Comparison of ENCODE assay signal across 8 mouse cellular contexts in genomic region chr7:25710519-25711130, GRCm38 (mm10). TPM values are rescaled to one million over a fixed set of nuclear protein-coding genes. Genes with fewer than 3 reads are reported as not detected.
DNase-seq lines count a peak whose midpoint lies in the region; ATAC-seq and TF ChIP-seq lines count a peak whose summit lies in the region.

No protein-coding gene starts in this region.

- H3K9me3 ChIP-seq in kidney, postnatal 0 days (replicated peaks; ENCODE audit: low read length) = no peaks in the 10 kb centered on the region
- H3K9me3 ChIP-seq in MEL (replicated peaks; ENCODE audit: insufficient read depth, low read length) = no peaks in the 10 kb centered on the region
- no peaks in the 10 kb centered on the region for H3K9me3 ChIP-seq in forebrain, embryonic 14.5 days (replicated peaks; ENCODE audit: control insufficient read depth, low read length)
- H3K9me3 ChIP-seq in neural tube, embryonic 14.5 days (ENCODE audit: control insufficient read depth, low read length) = no peaks in the 10 kb centered on the region

- 0 out of 2 replicates have a peak, but pooled peaks have one; percentile 6 for ATAC-seq in kidney, postnatal 0 days (replicated peaks; ENCODE audit: low FRiP score, low read depth)
- ATAC-seq in forebrain, embryonic 14.5 days = peak; percentile 40
- peak; percentile 49 for ATAC-seq in neural tube, embryonic 14.5 days (ENCODE audit: low read depth)

- TF ChIP-seq EP300 in MEL (IDR thresholded peaks at IDR 0.05; ENCODE audit: low read depth in 1 of 2, low read length in 2 of 2) = no peak

- no peaks in the 10 kb centered on the region for H3K79me2 ChIP-seq in MEL (ENCODE audit: control insufficient read depth, insufficient read depth, low read length, poor library complexity)

- no peak for TF ChIP-seq POLR2A in kidney, adult 2 months (IDR thresholded peaks at IDR 0.05; ENCODE audit: low read depth, low read length)
- TF ChIP-seq POLR2A in MEL (IDR thresholded peaks at IDR 0.05; ENCODE audit: control insufficient read depth in 1 of 2, insufficient read depth in 1 of 2, low read depth in 1 of 2, low read length in 2 of 2, poor library complexity in 1 of 2) = 0 out of 4 replicates have a peak, but pooled peaks of 1 of the 2 experiments have one; percentile 31

- DNase-seq in kidney, postnatal 0 days (ENCODE audit: low spot score) = no peak
- no peak for DNase-seq in kidney, adult 2 months
- DNase-seq in MEL (ENCODE audit: low read depth, low spot score) (peak; percentile 28), adipocyte (ENCODE audit: low spot score) (no peak)
- no peak for DNase-seq in forebrain, embryonic 14.5 days (ENCODE audit: low spot score)
- DNase-seq in left cerebral cortex, postnatal 25 days (ENCODE audit: low spot score in 2 of 2) = peak; percentile 60 to 81
- DNase-seq in layer of hippocampus, postnatal 36 days = no peak

- no peak for TF ChIP-seq RAD21 in MEL (IDR thresholded peaks at IDR 0.05; ENCODE audit: low read depth, low read length)

- no peak overlapping the region for H3K27ac ChIP-seq in kidney, postnatal 0 days
- no peak overlapping the region for H3K27ac ChIP-seq in kidney, adult 2 months (ENCODE audit: insufficient read depth, low read depth, low read length)
- H3K27ac ChIP-seq in MEL (ENCODE audit: control insufficient read depth, low read depth, low read length) = no peak overlapping the region
- H3K27ac ChIP-seq in forebrain, embryonic 14.5 days (ENCODE audit: low read depth, low read length) = no peak overlapping the region
- H3K27ac ChIP-seq in neural tube, embryonic 14.5 days (ENCODE audit: low read depth, low read length) = peak overlapping the region; percentile 28; the same call in 1 of the 2 replicates

- no peak for TF ChIP-seq CTCF in kidney, postnatal 0 days (IDR thresholded peaks at IDR 0.05; ENCODE audit: low read depth)
- no peak for TF ChIP-seq CTCF in kidney, adult 2 months (conservative IDR thresholded peaks at IDR 0.05; ENCODE audit: insufficient read depth, insufficient read length, low read depth, low read length)
- TF ChIP-seq CTCF in MEL (IDR thresholded peaks at IDR 0.05 in 2 of 3, conservative IDR thresholded peaks at IDR 0.05 in 1 of 3; ENCODE audit: control insufficient read depth in 1 of 3, insufficient read depth in 1 of 3, low read depth in 2 of 3, low read length in 3 of 3, poor library complexity in 1 of 3, severe bottlenecking in 1 of 3) = no peak

- peaks cover 39% of the 10 kb centered on the region for H3K36me3 ChIP-seq in kidney, postnatal 0 days (ENCODE audit: insufficient read depth, low read length)
- no peaks in the 10 kb centered on the region; the same call in 1 of the 2 replicates for H3K36me3 ChIP-seq in kidney, adult 2 months (ENCODE audit: control insufficient read depth, insufficient read depth, low read length)
- H3K36me3 ChIP-seq in MEL (ENCODE audit: control insufficient read depth in 1 of 2, insufficient read depth in 2 of 2, low read length in 2 of 2) = peaks cover 0 to 3% of the 10 kb centered on the region in 2 experiments; a peak in 3 of 4 replicates
- H3K36me3 ChIP-seq in forebrain, embryonic 14.5 days (ENCODE audit: control insufficient read depth, insufficient read depth, low read length) = peaks cover 37% of the 10 kb centered on the region
- peaks cover 26% of the 10 kb centered on the region; the same call in 1 of the 2 replicates for H3K36me3 ChIP-seq in neural tube, embryonic 14.5 days (ENCODE audit: control insufficient read depth, insufficient read depth, low read length)

- H3K4me1 ChIP-seq in kidney, postnatal 0 days (replicated peaks; ENCODE audit: insufficient read depth, low read length) = peaks cover 19% of the 10 kb centered on the region
- 0 out of 2 replicates have a peak, but pooled peaks cover 3% of the 10 kb centered on the region for H3K4me1 ChIP-seq in kidney, adult 2 months (ENCODE audit: control insufficient read depth, insufficient read depth, low read length)
- peaks cover 0 to 5% of the 10 kb centered on the region in 2 experiments; a peak in 1 of 4 replicates for H3K4me1 ChIP-seq in MEL (ENCODE audit: control insufficient read depth in 1 of 2, insufficient read depth in 2 of 2, low read length in 2 of 2)
- 0 out of 2 replicates have a peak, but pooled peaks cover 3% of the 10 kb centered on the region for H3K4me1 ChIP-seq in forebrain, embryonic 14.5 days (ENCODE audit: control insufficient read depth, insufficient read depth, low read length)
- peaks cover 15% of the 10 kb centered on the region; the same call in 1 of the 2 replicates for H3K4me1 ChIP-seq in neural tube, embryonic 14.5 days (ENCODE audit: control insufficient read depth, insufficient read depth, low read length)

- intact Hi-C loops in left cerebral cortex, postnatal 25 days (cut with DNase I) = loop anchor here (2.0 kb wide), 1 partner anchor 30 kb away; the partner anchor contains the start of gene B9d2

- WGBS in kidney, postnatal 0 days = 8% methylated on average over 7 of the region's 7 CpGs
- WGBS in kidney, adult 2 months = 13% methylated on average over 7 of the region's 7 CpGs
- WGBS in forebrain, embryonic 14.5 days = 9% methylated on average over 7 of the region's 7 CpGs
- 19% methylated on average over 6 of the region's 7 CpGs for WGBS in neural tube, embryonic 14.5 days

- peak overlapping the region; percentile 3; the same call in 1 of the 2 replicates for H3K4me2 ChIP-seq in kidney, postnatal 0 days (ENCODE audit: low read length)
- no peak overlapping the region for H3K4me2 ChIP-seq in forebrain, embryonic 14.5 days (ENCODE audit: low read length)
- H3K4me2 ChIP-seq in neural tube, embryonic 14.5 days (ENCODE audit: low read depth, low read length) = no peak overlapping the region

- no peak overlapping the region for H3K4me3 ChIP-seq in kidney, postnatal 0 days (replicated peaks; ENCODE audit: low read depth, low read length)
- H3K4me3 ChIP-seq in kidney, adult 2 months (ENCODE audit: insufficient read depth, low read depth, low read length) = no peak overlapping the region
- no peak overlapping the region for H3K4me3 ChIP-seq in MEL (ENCODE audit: control insufficient read depth in 1 of 2, insufficient read depth in 1 of 2, low read depth in 2 of 2, low read length in 2 of 2)
- no peak overlapping the region for H3K4me3 ChIP-seq in forebrain, embryonic 14.5 days (ENCODE audit: low read depth, low read length)
- H3K4me3 ChIP-seq in neural tube, embryonic 14.5 days (ENCODE audit: low read depth, low read length) = no peak overlapping the region

- H3K27me3 ChIP-seq in kidney, postnatal 0 days (ENCODE audit: insufficient read depth, low read length) = no peaks in the 10 kb centered on the region
- H3K27me3 ChIP-seq in kidney, adult 2 months (replicated peaks; ENCODE audit: control insufficient read depth, insufficient read depth, low read length) = no peaks in the 10 kb centered on the region
- H3K27me3 ChIP-seq in MEL (ENCODE audit: control insufficient read depth in 1 of 2, insufficient read depth in 2 of 2, low read length in 2 of 2) = no peaks in the 10 kb centered on the region
- H3K27me3 ChIP-seq in forebrain, embryonic 14.5 days (replicated peaks; ENCODE audit: control insufficient read depth, insufficient read depth, low read length) = no peaks in the 10 kb centered on the region
- H3K27me3 ChIP-seq in neural tube, embryonic 14.5 days (ENCODE audit: control insufficient read depth, insufficient read depth, low read length) = no peaks in the 10 kb centered on the region

- 0 out of 2 replicates have a peak overlapping the region, but pooled peaks have one; percentile 35 for H3K9ac ChIP-seq in kidney, postnatal 0 days (ENCODE audit: low read depth, low read length)
- no peak overlapping the region for H3K9ac ChIP-seq in MEL (ENCODE audit: control insufficient read depth, low read depth, low read length, poor library complexity, severe bottlenecking)
- peak overlapping the region; percentile 41 for H3K9ac ChIP-seq in forebrain, embryonic 14.5 days (ENCODE audit: low read length)
- peak overlapping the region; percentile 25; the same call in 1 of the 2 replicates for H3K9ac ChIP-seq in neural tube, embryonic 14.5 days (replicated peaks; ENCODE audit: low read depth, low read length)

RNA-seq across cellular contexts. Expression of gene Ccdc97, which starts 8.3 kb away (rescaled TPM):
- polyA plus RNA-seq in kidney, postnatal 0 days (2015; fragmentation: Nextera tagmentation; extraction: Ambion mirVana) = 18.8 and 19.4 TPM in 2 replicates
- polyA plus RNA-seq in kidney, adult 2 months (2012; rRNA removed) = 52.5 and 53.5 TPM in 2 replicates
- 8.0 and 8.4 TPM in 2 replicates for total RNA-seq in MEL (2012; rRNA removed)
- 10 to 100 TPM in 1 of 2 experiments, not detected in 1; 39.7 TPM for polyA plus RNA-seq in MEL (2012; ENCODE audit: insufficient read depth in 1 of 2, insufficient read length in 2 of 2, low read depth in 1 of 2, low replicate concordance in 2 of 2, missing spikeins in 1 of 2)
- 39.6 and 40.7 TPM in 2 replicates for polyA plus RNA-seq in forebrain, embryonic 14.5 days (2014; fragmentation: Nextera tagmentation; extraction: Ambion mirVana)
- total RNA-seq in left cerebral cortex, postnatal 25 days (2021) = 10 to 100 TPM; 61.8 to 70.1 TPM
- polyA plus RNA-seq in neural tube, embryonic 14.5 days (2014; fragmentation: Nextera tagmentation; extraction: Ambion mirVana) = 39.5 and 42.4 TPM in 2 replicates
- 10 to 100 TPM; 57.4 to 64.6 TPM for total RNA-seq in layer of hippocampus, postnatal 36 days (2021)

RNA-seq across cellular contexts. Expression of gene Tgfb1, which starts 23.8 kb away (rescaled TPM):
- polyA plus RNA-seq in kidney, postnatal 0 days (2015; fragmentation: Nextera tagmentation; extraction: Ambion mirVana) = 3.2 and 3.6 TPM in 2 replicates
- polyA plus RNA-seq in kidney, adult 2 months (2012; rRNA removed) = 18.9 and 24.5 TPM in 2 replicates
- total RNA-seq in MEL (2012; rRNA removed) = 108 and 121 TPM in 2 replicates
- 100 to 1,000 TPM; 164 to 489 TPM for polyA plus RNA-seq in MEL (2012; ENCODE audit: insufficient read depth in 1 of 2, insufficient read length in 2 of 2, low read depth in 1 of 2, low replicate concordance in 2 of 2, missing spikeins in 1 of 2)
- 0.61 and 0.83 TPM in 2 replicates for polyA plus RNA-seq in forebrain, embryonic 14.5 days (2014; fragmentation: Nextera tagmentation; extraction: Ambion mirVana)
- 1 to 10 TPM; 9.3 to 9.4 TPM for total RNA-seq in left cerebral cortex, postnatal 25 days (2021)
- 0.42 and 1.1 TPM in 2 replicates for polyA plus RNA-seq in neural tube, embryonic 14.5 days (2014; fragmentation: Nextera tagmentation; extraction: Ambion mirVana)
- 1 to 10 TPM; 6.0 to 8.0 TPM for total RNA-seq in layer of hippocampus, postnatal 36 days (2021)

RNA-seq across cellular contexts. Expression of gene B9d2, which starts 30.0 kb away (rescaled TPM):
- 31.4 and 32.3 TPM in 2 replicates for polyA plus RNA-seq in kidney, postnatal 0 days (2015; fragmentation: Nextera tagmentation; extraction: Ambion mirVana)
- 63.1 and 70.4 TPM in 2 replicates for polyA plus RNA-seq in kidney, adult 2 months (2012; rRNA removed)
- 70.4 TPM in 2 replicates for total RNA-seq in MEL (2012; rRNA removed)
- polyA plus RNA-seq in MEL (2012; ENCODE audit: insufficient read depth in 1 of 2, insufficient read length in 2 of 2, low read depth in 1 of 2, low replicate concordance in 2 of 2, missing spikeins in 1 of 2) = 100 to 1,000 TPM in 1 of 2 experiments, not detected in 1; 108 TPM
- 44.3 and 57.6 TPM in 2 replicates for polyA plus RNA-seq in forebrain, embryonic 14.5 days (2014; fragmentation: Nextera tagmentation; extraction: Ambion mirVana)
- total RNA-seq in left cerebral cortex, postnatal 25 days (2021) = 10 to 100 TPM; 23.5 to 24.9 TPM
- polyA plus RNA-seq in neural tube, embryonic 14.5 days (2014; fragmentation: Nextera tagmentation; extraction: Ambion mirVana) = 37.1 and 38.3 TPM in 2 replicates
- 10 to 100 TPM; 23.9 to 24.4 TPM for total RNA-seq in layer of hippocampus, postnatal 36 days (2021)

RNA-seq across cellular contexts. Expression of gene Tmem91, which starts 35.7 kb away (rescaled TPM):
- polyA plus RNA-seq in kidney, postnatal 0 days (2015; fragmentation: Nextera tagmentation; extraction: Ambion mirVana) = 1.0 and 1.1 TPM in 2 replicates
- 0.27 and 0.48 TPM in 2 replicates for polyA plus RNA-seq in kidney, adult 2 months (2012; rRNA removed)
- 0.59 and 0.89 TPM in 2 replicates for total RNA-seq in MEL (2012; rRNA removed)
- 1 to 10 TPM in 1 of 2 experiments, not detected in 1; 3.3 TPM for polyA plus RNA-seq in MEL (2012; ENCODE audit: insufficient read depth in 1 of 2, insufficient read length in 2 of 2, low read depth in 1 of 2, low replicate concordance in 2 of 2, missing spikeins in 1 of 2)
- 11.1 and 16.4 TPM in 2 replicates for polyA plus RNA-seq in forebrain, embryonic 14.5 days (2014; fragmentation: Nextera tagmentation; extraction: Ambion mirVana)
- total RNA-seq in left cerebral cortex, postnatal 25 days (2021) = 10 to 100 TPM; 33.1 to 36.3 TPM
- 39.7 and 66.3 TPM in 2 replicates for polyA plus RNA-seq in neural tube, embryonic 14.5 days (2014; fragmentation: Nextera tagmentation; extraction: Ambion mirVana)
- 10 to 100 TPM; 13.8 to 14.9 TPM for total RNA-seq in layer of hippocampus, postnatal 36 days (2021)

RNA-seq across cellular contexts. Expression of gene Hnrnpul1, which starts 43.9 kb away (rescaled TPM):
- 50.0 and 56.0 TPM in 2 replicates for polyA plus RNA-seq in kidney, postnatal 0 days (2015; fragmentation: Nextera tagmentation; extraction: Ambion mirVana)
- polyA plus RNA-seq in kidney, adult 2 months (2012; rRNA removed) = 33.3 and 41.7 TPM in 2 replicates
- total RNA-seq in MEL (2012; rRNA removed) = 56.1 and 57.2 TPM in 2 replicates
- 100 to 1,000 TPM; 181 to 215 TPM for polyA plus RNA-seq in MEL (2012; ENCODE audit: insufficient read depth in 1 of 2, insufficient read length in 2 of 2, low read depth in 1 of 2, low replicate concordance in 2 of 2, missing spikeins in 1 of 2)
- polyA plus RNA-seq in forebrain, embryonic 14.5 days (2014; fragmentation: Nextera tagmentation; extraction: Ambion mirVana) = 53.6 and 61.2 TPM in 2 replicates
- total RNA-seq in left cerebral cortex, postnatal 25 days (2021) = 100 to 1,000 TPM in 1 of 2 experiments, 10 to 100 TPM in 1; 98.4 to 105 TPM
- 52.9 and 53.0 TPM in 2 replicates for polyA plus RNA-seq in neural tube, embryonic 14.5 days (2014; fragmentation: Nextera tagmentation; extraction: Ambion mirVana)
- 100 to 1,000 TPM; 100 to 108 TPM for total RNA-seq in layer of hippocampus, postnatal 36 days (2021)

Comparison
In these comparisons a context has a peak if more than half of its experiments do, and no peak if none do; other contexts are left out.
1. DNase-seq: peak in MEL (single experiment) and left cerebral cortex, postnatal 25 days (2 of 2); none in kidney, postnatal 0 days (single experiment), kidney, adult 2 months (single experiment), forebrain, embryonic 14.5 days (single experiment), layer of hippocampus, postnatal 36 days (0 of 2) and adipocyte (single experiment).
2. Peak in every context shown above with its lines, with median percentiles within 50 percentile points of each other: ATAC-seq.